Mouse (Mus musculus) brain, embryonic 14.5 days (tissue): ENCODE data around the gene 1700014D04Rik.

Experiments
- CTCF ChIP-seq: fragments of 200-500 bp; IDR thresholded peaks from 2 replicates; pipeline ENCODE4 v1.5.1; 2012; ENCODE audit warnings: inconsistent platforms, mild to moderate bottlenecking, moderate library complexity, borderline replicate concordance; ENCODE audit not compliant: insufficient read depth, insufficient read length; ENCODE audit errors: extremely low read depth
- POLR2A ChIP-seq: fragments of 200-500 bp; IDR thresholded peaks from 2 replicates; pipeline ENCODE4 v1.6.1; 2012; ENCODE audit warnings: mild to moderate bottlenecking, inconsistent platforms, borderline replicate concordance; ENCODE audit not compliant: poor library complexity, insufficient read depth, insufficient read length, severe bottlenecking; ENCODE audit errors: extremely low read depth

DNA sequence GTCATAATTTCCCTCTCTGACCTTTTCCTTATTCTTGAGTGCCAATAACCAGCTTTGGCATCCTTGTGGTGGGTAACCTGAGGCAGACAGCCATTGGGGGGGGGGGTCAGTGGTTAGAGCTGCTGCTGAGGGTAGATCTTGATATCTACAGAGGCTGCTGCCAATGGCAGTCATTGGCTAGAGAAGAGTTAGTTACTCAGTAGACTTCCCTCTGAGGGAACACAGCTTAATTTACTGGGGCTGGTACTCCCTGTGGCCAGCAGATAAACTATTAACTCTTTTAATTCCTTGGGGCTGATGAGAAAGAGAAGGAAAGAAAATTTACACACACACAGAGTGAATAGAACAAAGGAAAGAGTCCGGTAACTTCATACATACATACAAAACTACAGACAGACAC is 27.1 kb downstream of the 1700014D04Rik start:
- TF ChIP-seq POLR2A (no peak), CTCF (no peak)
